In genomic region chr10:116912850-116913249, GRCm38 (mm10) we compare ENCODE assay signal across 20 mouse cellular contexts. TPM values are rescaled to one million over a fixed set of nuclear protein-coding genes. Genes with fewer than 3 reads are reported as not detected.
"Had no signal": no experiment of that assay in that cellular context is flagged by ENCODE, and none has a peak within 500 bp of the region (broad histone marks: within the 10 kb centered on the region; RNA-seq: fewer than 3 reads in every experiment).

No protein-coding gene starts in this region.

- H3K27me3 ChIP-seq: limb, embryonic 12.5 days; midbrain, embryonic 12.5 days; neural tube, embryonic 15.5 days had no signal

- H3K4me2 ChIP-seq: limb, embryonic 12.5 days; midbrain, embryonic 12.5 days; neural tube, embryonic 15.5 days had no signal

- H3K4me1 ChIP-seq: midbrain, embryonic 12.5 days; neural tube, embryonic 15.5 days had no signal

- H3K4me3 ChIP-seq: left cerebral cortex, adult 2 months; limb, embryonic 12.5 days; midbrain, embryonic 12.5 days; myocyte; neural tube, embryonic 15.5 days had no signal

- H3K9ac ChIP-seq: limb, embryonic 12.5 days; liver, embryonic 14.5 days; midbrain, embryonic 12.5 days; neural tube, embryonic 15.5 days had no signal

- H3K9me3 ChIP-seq: limb, embryonic 12.5 days; midbrain, embryonic 12.5 days; neural tube, embryonic 15.5 days had no signal

- H3K27ac ChIP-seq: left cerebral cortex, adult 2 months; limb, embryonic 12.5 days; liver, embryonic 14.5 days; midbrain, embryonic 12.5 days; neural tube, embryonic 15.5 days had no signal

- ATAC-seq: intestine, postnatal 0 days had no signal

- DNase-seq: kidney, adult 8-10 months; kidney, postnatal 25 days; thymus, postnatal 25 days had no signal

RNA-seq across cellular contexts. Expression of gene Myrfl, which starts 16.1 kb away (rescaled TPM):
- total RNA-seq: liver, adult 2 months; megakaryocyte-erythroid progenitor cell, adult 5-6 weeks had no signal
- polyA plus RNA-seq: liver, adult 2 months; liver, embryonic 14.5 days; neural tube, embryonic 15.5 days; urinary bladder, adult 2 months had no signal

RNA-seq across cellular contexts. Expression of gene Gm10271, which starts 59.6 kb away (rescaled TPM):
- total RNA-seq: layer of hippocampus, postnatal 25 days; left cerebral cortex, adult 2 months; left cerebral cortex, postnatal 14 days; liver, adult 2 months; megakaryocyte-erythroid progenitor cell, adult 5-6 weeks; midbrain, postnatal 0 days had no signal
- polyA plus RNA-seq: intestine, postnatal 0 days; kidney, embryonic 16.5 days; limb, embryonic 12.5 days; liver, adult 2 months; liver, embryonic 14.5 days; lung, embryonic 16.5 days; midbrain, embryonic 12.5 days; midbrain, postnatal 0 days; myocyte; neural tube, embryonic 11.5 days; neural tube, embryonic 15.5 days; testis, adult 2 months; urinary bladder, adult 2 months had no signal
